Mouse (Mus musculus): ENCODE measurements around the gene Orm2.

The Orm2 gene

GRCm38 (mm10) chr4:63377483-63377882 is 15.2 kb downstream of the Orm2 start:
- DNase-seq (ENCODE audit: low read depth) = no peak

DNA sequence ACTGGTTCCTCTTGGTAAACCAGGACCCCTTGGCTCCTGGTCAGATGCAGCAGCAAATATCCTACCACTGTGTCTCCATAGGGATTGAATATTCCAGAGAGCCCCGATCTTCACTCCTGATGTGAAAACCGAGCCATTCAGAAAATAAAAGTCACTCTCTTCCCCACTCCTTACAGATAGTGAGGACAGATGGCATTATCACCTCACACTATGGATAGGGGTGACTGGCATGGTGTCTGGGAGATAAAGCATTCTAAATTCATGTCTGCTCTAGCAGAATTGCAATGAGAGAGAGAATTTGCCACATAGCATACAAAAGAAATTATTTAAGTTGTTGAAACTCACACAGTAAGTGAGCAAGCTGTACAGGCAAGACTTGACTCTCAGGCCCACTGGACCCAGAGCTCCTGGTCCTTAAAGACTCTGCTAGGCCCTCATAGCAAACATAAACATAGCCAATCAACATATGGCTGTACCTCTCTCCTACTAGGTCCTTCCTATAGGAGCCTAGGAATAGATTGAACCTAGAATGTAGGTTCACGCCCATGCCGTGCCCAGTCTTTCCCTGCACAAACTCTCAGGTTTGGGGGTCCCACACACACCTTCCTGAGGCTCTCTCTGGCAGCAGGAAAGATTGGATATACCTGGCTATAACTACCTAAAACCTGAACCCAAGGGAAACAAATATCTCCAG is 20.6 kb downstream of the Orm2 start:
- DNase-seq (ENCODE audit: low read depth) = no peak

- no peak for DNase-seq (ENCODE audit: low read depth)
These were observed 21.2 kb downstream of the Orm2 start for GRCm38 (mm10) chr4:63383474-63383873.

DNA sequence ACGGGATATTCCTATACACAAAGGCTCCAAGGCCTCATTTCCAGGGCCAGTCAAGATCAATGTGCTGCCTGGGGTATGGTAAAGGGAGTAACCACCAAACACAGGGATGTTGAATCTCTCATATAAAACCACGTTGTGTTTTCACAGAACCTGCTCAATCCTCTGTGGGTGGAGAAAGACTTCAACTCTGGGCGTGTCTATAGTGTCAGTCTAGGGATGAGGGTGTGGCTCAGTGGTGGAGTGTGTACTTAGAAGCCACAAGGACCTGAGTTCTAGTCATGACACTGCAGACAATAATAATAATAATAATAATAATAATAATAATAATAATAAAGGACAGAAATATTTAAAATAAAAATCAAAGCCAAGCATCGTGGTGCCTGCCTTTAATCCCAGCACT is 22.0 kb downstream of the Orm2 start:
- DNase-seq (ENCODE audit: low read depth) = no peak

GRCm38 (mm10) chr4:63385253-63385652 is 23.0 kb downstream of the Orm2 start:
- DNase-seq (ENCODE audit: low read depth) = no peak

GRCm38 (mm10) chr4:63385784-63386183 is 23.5 kb downstream of the Orm2 start:
- peak; percentile 62 for DNase-seq (ENCODE audit: low read depth)

DNA sequence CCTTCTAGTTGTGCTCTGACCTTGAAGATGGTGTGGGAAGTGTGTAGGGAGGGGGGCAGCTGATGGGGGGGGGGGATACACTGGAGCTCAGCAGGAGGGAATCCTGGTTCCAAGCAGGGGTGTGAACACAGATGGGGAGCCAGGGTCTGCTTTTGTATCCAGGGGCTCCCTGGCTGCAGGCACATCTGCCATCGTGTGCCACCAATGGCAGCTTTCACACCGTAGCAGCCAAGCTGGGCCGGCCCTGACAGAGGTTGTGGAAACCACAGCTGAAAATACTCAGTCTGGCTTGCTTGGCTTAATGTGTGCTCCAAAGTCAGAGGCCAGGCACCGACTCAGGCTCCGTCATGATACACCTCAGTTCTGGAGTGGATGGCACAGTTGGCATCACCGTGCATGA is 25.8 kb downstream of the Orm2 start:
- no peak for DNase-seq (ENCODE audit: low read depth)

- DNase-seq (ENCODE audit: low read depth) = no peak
These were observed 27.1 kb downstream of the Orm2 start for GRCm38 (mm10) chr4:63389121-63389886.

DNA sequence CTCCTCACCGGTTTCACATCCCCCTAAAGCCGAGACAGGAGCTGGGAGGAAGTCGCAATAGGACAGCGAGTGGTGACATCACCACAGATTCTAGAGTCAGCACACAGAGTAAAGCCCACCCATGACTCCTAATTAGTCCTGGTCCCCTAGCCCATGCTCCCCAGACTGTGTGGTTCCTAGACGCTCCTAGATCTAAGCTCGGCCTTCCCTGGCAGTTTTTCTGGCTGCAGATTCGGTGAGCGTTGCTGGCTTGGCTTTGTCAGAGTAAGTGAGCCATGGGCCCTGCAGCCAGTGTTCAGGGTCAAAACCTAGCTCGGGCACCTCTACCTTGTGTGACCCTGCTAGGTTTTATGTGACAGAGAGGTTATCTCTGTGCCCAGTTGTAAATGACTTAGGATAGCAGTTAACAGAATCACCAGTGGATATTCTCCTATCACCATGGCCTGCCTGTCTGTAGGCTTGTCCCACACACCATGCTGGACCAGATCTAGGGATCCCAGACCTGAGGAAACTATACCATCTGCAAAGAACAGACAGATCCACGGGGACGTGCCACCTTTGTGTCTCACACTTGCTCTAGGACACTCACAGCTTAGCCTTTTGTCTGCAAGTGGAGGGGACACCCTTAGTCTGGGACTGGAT is 27.8 kb downstream of the Orm2 start:
- DNase-seq (ENCODE audit: low read depth) = no peak

DNA sequence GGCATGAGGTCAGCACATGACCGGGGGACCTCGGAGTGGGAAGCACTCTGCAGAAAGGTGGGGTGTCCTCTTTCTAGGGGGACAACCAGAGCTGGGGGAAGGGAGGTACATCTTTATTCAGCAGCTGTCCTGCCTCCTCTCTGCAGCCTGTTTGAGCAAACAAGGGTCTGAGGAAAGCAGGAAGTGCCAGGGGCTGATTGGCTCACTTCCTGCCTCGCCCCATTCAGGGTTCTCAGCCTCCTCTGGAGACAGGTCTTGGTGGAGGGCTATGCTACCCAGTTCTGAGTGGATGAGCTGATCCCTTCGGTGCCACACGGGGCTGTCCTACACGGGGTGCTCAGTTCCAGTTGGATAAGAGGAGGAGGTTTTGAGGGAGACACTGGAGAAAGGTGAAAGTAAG is 29.1 kb downstream of the Orm2 start:
- DNase-seq (ENCODE audit: low read depth) = no peak

DNA sequence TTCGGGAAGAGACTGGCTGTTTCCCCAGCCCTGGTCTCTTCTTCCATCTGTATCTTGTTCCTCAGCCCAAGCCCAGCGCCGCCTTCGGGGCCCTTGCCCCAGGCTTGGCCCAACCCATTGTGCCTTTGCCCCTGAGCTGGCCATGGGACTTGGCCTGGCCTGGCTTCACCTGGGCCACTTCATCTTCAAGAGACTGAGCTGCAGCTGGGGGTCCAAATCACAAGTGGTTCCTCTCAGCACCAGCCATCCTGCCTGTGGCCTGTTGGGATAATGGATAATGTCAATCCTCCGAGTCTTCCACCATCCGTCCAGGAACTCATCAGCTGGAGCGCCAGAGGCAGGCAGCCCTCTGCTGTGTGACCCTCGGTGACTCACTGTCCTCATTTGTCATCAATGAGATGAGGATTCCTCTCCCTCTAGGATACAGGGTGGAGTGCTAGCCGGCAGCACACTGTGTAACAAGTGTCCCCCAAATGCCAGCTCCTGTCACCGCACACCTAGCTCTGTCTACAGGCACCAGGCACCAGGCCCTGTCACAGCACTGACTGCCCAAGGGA is 35.8 kb downstream of the Orm2 start:
- DNase-seq (ENCODE audit: low read depth) = no peak

- peak; percentile 47 for DNase-seq (ENCODE audit: low read depth)
These were observed 36.8 kb downstream of the Orm2 start for GRCm38 (mm10) chr4:63398854-63399609.

DNA sequence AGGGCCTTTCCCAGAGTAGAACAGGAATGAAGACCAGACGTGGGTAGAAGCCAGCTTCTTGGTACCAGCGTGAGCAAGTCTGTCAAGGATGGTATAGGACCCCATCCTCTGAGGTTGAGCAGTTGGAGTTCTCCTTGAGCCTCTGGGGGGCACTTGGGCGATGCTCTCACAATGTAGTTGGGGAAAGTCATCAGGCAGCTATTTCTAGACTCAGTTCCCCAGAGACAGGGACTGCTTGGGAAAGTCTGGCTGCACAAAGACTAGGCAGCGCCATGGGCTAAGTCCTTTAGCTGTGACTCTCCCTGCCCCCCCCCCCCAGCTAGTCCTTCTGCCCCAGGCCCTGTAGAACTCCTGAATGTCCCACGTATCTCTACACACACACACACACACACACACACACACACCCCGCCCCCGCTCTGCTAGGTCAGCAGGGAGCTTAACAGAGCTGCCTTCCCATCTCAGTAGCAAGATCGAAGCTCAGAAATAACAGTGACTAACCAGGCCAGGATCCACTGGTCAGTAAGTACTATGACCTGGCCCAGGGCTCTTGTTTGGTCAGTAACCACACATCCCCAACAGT is 37.5 kb downstream of the Orm2 start:
- DNase-seq (ENCODE audit: low read depth) = no peak

GRCm38 (mm10) chr4:63400541-63401306 is 38.5 kb downstream of the Orm2 start:
- DNase-seq (ENCODE audit: low read depth) = peak; percentile 58

DNA sequence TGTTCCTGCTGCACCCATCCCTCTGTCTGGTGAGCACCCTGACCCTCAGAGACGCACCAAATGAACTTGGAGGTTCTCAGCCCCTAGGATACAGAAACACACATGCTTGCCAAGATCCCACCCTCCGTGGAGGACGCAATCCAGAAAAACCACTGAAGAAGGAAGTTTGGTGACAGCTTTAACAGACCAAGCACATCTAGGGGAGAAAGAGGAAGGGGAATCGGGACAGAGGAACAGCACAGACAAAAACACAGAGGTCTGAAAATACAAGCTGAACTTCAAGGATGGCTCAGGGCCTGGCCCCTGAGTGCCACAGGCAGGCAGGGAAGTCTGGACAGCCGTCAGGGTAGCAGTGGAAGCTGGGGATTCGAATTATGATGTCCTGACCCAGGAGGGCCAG is 39.4 kb downstream of the Orm2 start:
- DNase-seq (ENCODE audit: low read depth) = no peak

DNA sequence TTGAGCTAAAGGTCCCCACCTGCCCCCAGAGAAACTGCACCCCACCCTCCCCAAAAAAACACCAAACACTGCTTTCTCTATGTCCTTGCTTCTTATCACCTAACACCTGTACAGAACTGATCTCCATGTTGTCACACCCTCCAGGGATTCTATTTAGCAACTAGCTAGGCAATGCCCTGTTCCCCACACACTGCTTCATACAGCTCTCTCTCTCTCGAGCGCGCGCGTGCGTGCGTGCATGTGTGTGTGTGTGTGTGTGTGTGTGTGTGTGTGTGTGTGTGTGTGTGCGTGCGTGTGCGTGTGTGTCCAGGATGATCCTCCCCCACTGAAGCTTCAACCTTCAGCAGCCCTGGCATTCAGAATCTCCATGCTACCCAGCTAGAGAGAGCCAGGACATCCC is 39.8 kb downstream of the Orm2 start:
- DNase-seq (ENCODE audit: low read depth) = no peak

DNA sequence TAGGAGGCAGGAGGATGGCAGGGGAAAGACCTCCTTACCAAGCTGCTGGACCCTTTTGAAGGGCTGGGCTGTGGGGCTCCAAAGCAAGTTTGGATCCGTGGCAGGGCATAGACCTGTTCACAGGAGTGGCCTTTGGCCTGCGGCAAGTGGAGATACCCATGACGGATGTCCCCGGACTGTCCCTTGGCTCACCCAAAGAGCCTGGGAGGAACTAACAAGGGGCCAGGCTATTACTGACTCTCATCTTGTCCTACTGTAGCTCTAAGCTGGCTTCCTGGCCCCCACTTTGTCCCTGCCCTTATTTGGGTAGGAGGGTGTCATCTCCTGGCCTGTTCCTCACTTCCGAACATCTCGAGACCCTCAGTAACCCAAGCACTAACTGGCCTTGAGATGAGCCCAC is 40.3 kb downstream of the Orm2 start:
- no peak for DNase-seq (ENCODE audit: low read depth)

DNA sequence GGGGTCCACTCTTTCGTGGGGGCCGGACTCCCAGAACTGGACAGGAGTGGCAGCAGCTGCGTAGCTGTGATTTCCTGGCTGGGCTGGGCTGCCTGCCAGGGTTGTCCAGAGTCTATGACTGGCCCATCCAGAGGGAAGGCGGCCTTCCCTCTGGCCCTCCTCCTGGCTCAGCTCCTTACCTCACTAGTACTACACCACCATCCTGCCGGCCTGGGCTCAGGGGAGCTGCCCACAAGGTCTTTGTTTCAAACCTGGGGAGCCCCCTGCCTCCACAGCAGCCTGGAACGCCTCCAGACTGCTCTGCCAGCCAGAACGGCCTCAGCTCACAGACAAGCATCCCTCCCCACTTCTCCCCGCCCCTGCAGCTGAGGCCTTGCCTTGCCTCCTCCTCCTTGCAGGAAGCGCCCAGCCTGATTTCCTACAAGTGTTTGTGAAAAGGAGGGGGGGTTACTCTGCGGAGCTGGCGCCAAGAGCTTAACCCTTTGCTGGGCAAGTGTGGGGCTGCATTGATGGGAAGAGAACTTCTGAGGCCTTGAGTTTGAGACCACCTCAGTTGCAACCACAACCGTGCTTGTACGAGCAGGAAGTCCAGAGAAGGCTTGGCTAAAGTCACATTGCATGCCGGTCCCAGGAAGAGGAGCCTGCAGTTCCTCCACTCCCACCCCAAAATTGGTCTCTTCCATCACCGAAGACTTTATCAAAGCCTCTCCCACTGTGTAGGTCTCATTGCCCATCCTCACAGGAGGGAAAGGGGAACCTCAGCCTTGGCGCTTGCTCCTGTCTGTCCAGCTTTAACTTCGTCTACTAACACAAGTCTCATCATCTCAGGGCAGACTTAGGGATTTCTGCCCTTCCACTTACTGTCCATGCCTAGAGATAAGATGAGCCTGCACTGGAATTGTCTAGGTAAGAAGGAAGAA is 41.1 kb downstream of the Orm2 start, which contains the start of gene Akna:
Gene Akna (minus strand): TSS at position 315 of the 920 bp plus-strand sequence.
- DNase-seq (ENCODE audit: low read depth) = peak; percentile 50

GRCm38 (mm10) chr4:63404205-63404604 is 42.0 kb downstream of the Orm2 start:
- no peak for DNase-seq (ENCODE audit: low read depth)

GRCm38 (mm10) chr4:63405051-63405450 is 42.8 kb downstream of the Orm2 start:
- no peak for DNase-seq (ENCODE audit: low read depth)
